Comparison of ENCODE assay signal across 10 mouse cellular contexts in genomic region chr6:7472366-7473026, GRCm38 (mm10).
DNase-seq lines count a peak whose midpoint lies in the region; ATAC-seq and TF ChIP-seq lines count a peak whose summit lies in the region.
"Had no signal": no experiment of that assay in that cellular context is flagged by ENCODE, and none has a peak within 500 bp of the region (broad histone marks: within the 10 kb centered on the region; RNA-seq: fewer than 3 reads in every experiment).

No protein-coding gene starts in this region.

- no peak overlapping the region for H3K4me2 ChIP-seq in hindbrain, postnatal 0 days (ENCODE audit: low read depth, low read length)
- no peak overlapping the region for H3K4me2 ChIP-seq in liver, postnatal 0 days (ENCODE audit: low read depth, low read length)
- H3K4me2 ChIP-seq: neural tube, embryonic 13.5 days had no signal

- ATAC-seq in hindbrain, postnatal 0 days: no peak
- no peak for ATAC-seq in liver, postnatal 0 days

- no peaks in the 10 kb centered on the region for H3K4me1 ChIP-seq in hindbrain, postnatal 0 days (ENCODE audit: insufficient read depth, low read length)
- no peaks in the 10 kb centered on the region for H3K4me1 ChIP-seq in hindbrain, embryonic 10.5 days (replicated peaks)
- no peaks in the 10 kb centered on the region for H3K4me1 ChIP-seq in liver, postnatal 0 days (ENCODE audit: insufficient read depth)
- H3K4me1 ChIP-seq: neural tube, embryonic 13.5 days had no signal

- no peak overlapping the region for H3K9ac ChIP-seq in hindbrain, postnatal 0 days (replicated peaks; ENCODE audit: low read length)
- no peak overlapping the region for H3K9ac ChIP-seq in liver, postnatal 0 days (replicated peaks)
- H3K9ac ChIP-seq: neural tube, embryonic 13.5 days had no signal

- no peak for TF ChIP-seq CTCF in hindbrain, postnatal 0 days (IDR thresholded peaks at IDR 0.05; ENCODE audit: low read depth)
- no peak for TF ChIP-seq CTCF in layer of hippocampus, adult 2 months (conservative IDR thresholded peaks at IDR 0.05)
- no peak for TF ChIP-seq CTCF in liver, postnatal 0 days (IDR thresholded peaks at IDR 0.05; ENCODE audit: low read depth)

- WGBS in hindbrain, postnatal 0 days: 49% methylated on average over 7 of the region's 7 CpGs
- WGBS in hindbrain, embryonic 10.5 days: 81% methylated on average over 7 of the region's 7 CpGs
- 42% methylated on average over 7 of the region's 7 CpGs for WGBS in liver, postnatal 0 days (ENCODE audit: insufficient replicate concordance)

- no peaks in the 10 kb centered on the region for H3K36me3 ChIP-seq in hindbrain, postnatal 0 days (ENCODE audit: insufficient read depth, low read length)
- no peaks in the 10 kb centered on the region for H3K36me3 ChIP-seq in hindbrain, embryonic 10.5 days
- no peaks in the 10 kb centered on the region for H3K36me3 ChIP-seq in liver, postnatal 0 days (replicated peaks; ENCODE audit: insufficient read depth, low read length)
- H3K36me3 ChIP-seq: neural tube, embryonic 13.5 days had no signal

- H3K9me3 ChIP-seq in hindbrain, postnatal 0 days (ENCODE audit: low read length): no peaks in the 10 kb centered on the region
- H3K9me3 ChIP-seq in hindbrain, embryonic 10.5 days: no peaks in the 10 kb centered on the region
- H3K9me3 ChIP-seq in liver, postnatal 0 days (ENCODE audit: low read length): no peaks in the 10 kb centered on the region
- H3K9me3 ChIP-seq: neural tube, embryonic 13.5 days had no signal

- no peak for TF ChIP-seq EP300 in liver, postnatal 0 days (IDR thresholded peaks at IDR 0.05; ENCODE audit: low read depth)

- DNase-seq in hindbrain, postnatal 0 days (ENCODE audit: low spot score): peak; percentile 67
- no peak for DNase-seq in hindbrain, embryonic 10.5 days (ENCODE audit: low spot score)
- peak; percentile 86 for DNase-seq in NIH3T3 (ENCODE audit: low read depth)
- DNase-seq in brain, adult 2 months (ENCODE audit: low read depth, low spot score): peak; percentile 94
- peak; percentile 21 to 43 for DNase-seq in layer of hippocampus, adult 2 months (ENCODE audit: low spot score in 2 of 2)
- DNase-seq in ovary, adult 18-20 months (ENCODE audit: low spot score): no peak
- no peak for DNase-seq in liver, postnatal 0 days
- DNase-seq: gastrocnemius, postnatal 25 days; kidney, adult 18-20 months had no signal

- H3K27ac ChIP-seq in hindbrain, postnatal 0 days: no peak overlapping the region
- H3K27ac ChIP-seq in hindbrain, embryonic 10.5 days: no peak overlapping the region
- H3K27ac ChIP-seq in layer of hippocampus, adult 2 months: no peak overlapping the region
- H3K27ac ChIP-seq in liver, postnatal 0 days (ENCODE audit: low read depth): no peak overlapping the region
- H3K27ac ChIP-seq: neural tube, embryonic 13.5 days had no signal

- H3K27me3 ChIP-seq in hindbrain, postnatal 0 days (ENCODE audit: insufficient read depth, low read length): no peaks in the 10 kb centered on the region
- no peaks in the 10 kb centered on the region for H3K27me3 ChIP-seq in hindbrain, embryonic 10.5 days (ENCODE audit: insufficient read depth, poor library complexity, severe bottlenecking)
- no peaks in the 10 kb centered on the region for H3K27me3 ChIP-seq in liver, postnatal 0 days (ENCODE audit: insufficient read depth, low read length)
- H3K27me3 ChIP-seq: neural tube, embryonic 13.5 days had no signal

- no peak overlapping the region for H3K4me3 ChIP-seq in hindbrain, postnatal 0 days (ENCODE audit: low read length)
- no peak overlapping the region for H3K4me3 ChIP-seq in hindbrain, embryonic 10.5 days
- H3K4me3 ChIP-seq in layer of hippocampus, adult 2 months: no peak overlapping the region
- no peak overlapping the region for H3K4me3 ChIP-seq in liver, postnatal 0 days (ENCODE audit: low read depth, low read length)
- H3K4me3 ChIP-seq: neural tube, embryonic 13.5 days had no signal

Comparison
In these comparisons a context has a peak if more than half of its experiments do, and no peak if none do; other contexts are left out.
1. DNase-seq: peak in hindbrain, postnatal 0 days (single experiment), NIH3T3 (single experiment), brain, adult 2 months (single experiment) and layer of hippocampus, adult 2 months (2 of 2); none in hindbrain, embryonic 10.5 days (single experiment), ovary, adult 18-20 months (single experiment) and liver, postnatal 0 days (single experiment).